Mouse (Mus musculus) midbrain, embryonic 16.5 days (tissue): ENCODE data around the gene Clpsl2. TPM values are rescaled to one million over a fixed set of nuclear protein-coding genes. Genes with fewer than 3 reads are reported as not detected.

Source experiments
- microRNA-seq: library from miRNA; unstranded; fragments of <30 nt; microRNA quantifications from one replicate; pipeline ENCODE4, GENCODE M21; 2017
- polyA plus RNA-seq: library from polyadenylated mRNA; unstranded; fragments of >200 nt; fragmentation: Nextera tagmentation; extraction: Ambion mirVana; gene quantifications from 2 replicates; pipeline ENCODE4 v1.2.1, GENCODE M21; 2015

Gene Clpsl2
- polyA plus RNA-seq, 1 experiment from 2014 or later: not detected

Small RNA genes within 50 kb of the gene (microRNA-seq; reads per million reads assigned to microRNA genes)
- not detected for gene Gm25195
- gene Mir6969: not detected

Other genes with a start within 250 kb of the Clpsl2 start
- 25.2 and 26.3 TPM in 2 replicates for gene Fance, start 235.9 kb upstream of the Clpsl2 start, polyA plus RNA-seq
- 304 and 312 TPM in 2 replicates for gene Rpl10a, start 220.9 kb upstream of the Clpsl2 start, polyA plus RNA-seq
- 1.3 and 1.4 TPM in 2 replicates for gene Tead3, start 198.6 kb upstream of the Clpsl2 start, polyA plus RNA-seq
- 1.4 and 1.7 TPM in 2 replicates for gene Tulp1, start 184.2 kb upstream of the Clpsl2 start, polyA plus RNA-seq
- 36.3 and 40.5 TPM in 2 replicates for gene Fkbp5, start 31.9 kb upstream of the Clpsl2 start, polyA plus RNA-seq
- not detected in 2 replicates for gene Armc12, start 18.6 kb upstream of the Clpsl2 start, polyA plus RNA-seq
- not detected in 2 replicates for gene Clps, start 11.4 kb downstream of the Clpsl2 start, polyA plus RNA-seq
- gene Lhfpl5, start 26.2 kb downstream of the Clpsl2 start, polyA plus RNA-seq: 13.1 and 16.6 TPM in 2 replicates
- 84.9 and 91.4 TPM in 2 replicates for gene Srpk1, start 73.3 kb downstream of the Clpsl2 start, polyA plus RNA-seq
- 1.6 and 2.1 TPM in 2 replicates for gene Slc26a8, start 140.8 kb downstream of the Clpsl2 start, polyA plus RNA-seq
- gene Mapk14, start 141.9 kb downstream of the Clpsl2 start, polyA plus RNA-seq: 23.2 TPM in 2 replicates
- gene AC170998.1, start 176.7 kb downstream of the Clpsl2 start, polyA plus RNA-seq: 2.3 and 3.2 TPM in 2 replicates
- 0.82 and 0.85 TPM in 2 replicates for gene Mapk13, start 219.9 kb downstream of the Clpsl2 start, polyA plus RNA-seq